Comparison of ENCODE assay signal across 7 mouse cellular contexts in genomic region chr4:131833971-131834609, GRCm38 (mm10). TPM values are rescaled to one million over a fixed set of nuclear protein-coding genes. Genes with fewer than 3 reads are reported as not detected.
A peak's percentile ranks its signal among the peaks of the same experiment; 100 is the strongest.
DNase-seq lines count a peak whose midpoint lies in the region; ATAC-seq lines count a peak whose summit lies in the region.

No protein-coding gene starts in this region.

- 0 out of 2 replicates have a peak overlapping the region, but pooled peaks have one; percentile 30 for H3K27ac ChIP-seq in hindbrain, embryonic 10.5 days
- H3K27ac ChIP-seq in hindbrain, embryonic 11.5 days (ENCODE audit: low read depth, low read length) = no peak overlapping the region

- no peak overlapping the region for H3K9ac ChIP-seq in hindbrain, embryonic 11.5 days (ENCODE audit: low read depth, low read length)

- WGBS in hindbrain, embryonic 10.5 days = 29% methylated on average over 9 of the region's 9 CpGs
- 29% methylated on average over 9 of the region's 9 CpGs for WGBS in hindbrain, embryonic 11.5 days

- peaks cover 82% of the 10 kb centered on the region for H3K4me1 ChIP-seq in hindbrain, embryonic 10.5 days (replicated peaks)
- H3K4me1 ChIP-seq in hindbrain, embryonic 11.5 days (replicated peaks; ENCODE audit: control insufficient read depth, insufficient read depth, low read length) = peaks cover 7% of the 10 kb centered on the region

- ATAC-seq in hindbrain, embryonic 11.5 days (ENCODE audit: low FRiP score) = no peak

- no peaks in the 10 kb centered on the region for H3K36me3 ChIP-seq in hindbrain, embryonic 10.5 days
- H3K36me3 ChIP-seq in hindbrain, embryonic 11.5 days (ENCODE audit: control insufficient read depth, insufficient read depth, low read length) = no peaks in the 10 kb centered on the region

- DNase-seq in hindbrain, embryonic 10.5 days (ENCODE audit: low spot score) = no peak
- no peak for DNase-seq in hindbrain, embryonic 11.5 days (ENCODE audit: low spot score)
- peak; percentile 66 for DNase-seq in thymus, postnatal 4 days
- DNase-seq in thymus, adult 18-20 months = no peak
- DNase-seq in kidney, postnatal 10 days = peak; percentile 84
- no peak for DNase-seq in frontal cortex, postnatal 36 days (ENCODE audit: low spot score in 2 of 2)
- DNase-seq in ovary, postnatal 14 days (ENCODE audit: low spot score) = no peak

- peaks cover 45% of the 10 kb centered on the region for H3K27me3 ChIP-seq in hindbrain, embryonic 10.5 days (ENCODE audit: insufficient read depth, poor library complexity, severe bottlenecking)
- peaks cover 24% of the 10 kb centered on the region for H3K27me3 ChIP-seq in hindbrain, embryonic 11.5 days (ENCODE audit: control insufficient read depth, insufficient read depth, low read length)

- H3K4me2 ChIP-seq in hindbrain, embryonic 11.5 days (replicated peaks; ENCODE audit: low read depth, low read length) = no peak overlapping the region

- H3K9me3 ChIP-seq in hindbrain, embryonic 10.5 days = no peaks in the 10 kb centered on the region
- H3K9me3 ChIP-seq in hindbrain, embryonic 11.5 days (ENCODE audit: control insufficient read depth, low read length) = no peaks in the 10 kb centered on the region

- H3K4me3 ChIP-seq in hindbrain, embryonic 10.5 days = no peak overlapping the region
- no peak overlapping the region for H3K4me3 ChIP-seq in hindbrain, embryonic 11.5 days (ENCODE audit: low read depth, low read length)

RNA-seq across cellular contexts. Expression of gene Ptpru, which starts 4.0 kb away (rescaled TPM):
- 17.0 and 17.2 TPM in 2 replicates for polyA plus RNA-seq in hindbrain, embryonic 10.5 days (2016; fragmentation: Nextera tagmentation; extraction: Ambion mirVana)
- 11.4 and 13.2 TPM in 2 replicates for polyA plus RNA-seq in hindbrain, embryonic 11.5 days (2014; fragmentation: Nextera tagmentation; extraction: Ambion mirVana)

RNA-seq across cellular contexts. Expression of gene Mecr, which starts 9.2 kb away (rescaled TPM):
- polyA plus RNA-seq in hindbrain, embryonic 10.5 days (2016; fragmentation: Nextera tagmentation; extraction: Ambion mirVana) = 47.0 and 58.6 TPM in 2 replicates
- polyA plus RNA-seq in hindbrain, embryonic 11.5 days (2014; fragmentation: Nextera tagmentation; extraction: Ambion mirVana) = 44.2 and 45.6 TPM in 2 replicates

RNA-seq across cellular contexts. Expression of gene Srsf4, which starts 39.3 kb away (rescaled TPM):
- polyA plus RNA-seq in hindbrain, embryonic 10.5 days (2016; fragmentation: Nextera tagmentation; extraction: Ambion mirVana) = 139 and 141 TPM in 2 replicates
- 128 and 132 TPM in 2 replicates for polyA plus RNA-seq in hindbrain, embryonic 11.5 days (2014; fragmentation: Nextera tagmentation; extraction: Ambion mirVana)

Comparison
In these comparisons a context has a peak if more than half of its experiments do, and no peak if none do; other contexts are left out.
1. DNase-seq: peak in thymus, postnatal 4 days (single experiment) and kidney, postnatal 10 days (single experiment); none in hindbrain, embryonic 10.5 days (single experiment), hindbrain, embryonic 11.5 days (single experiment), thymus, adult 18-20 months (0 of 2), frontal cortex, postnatal 36 days (0 of 2) and ovary, postnatal 14 days (single experiment).